Mouse (Mus musculus) forebrain, embryonic 13.5 days (tissue): ENCODE results near the gene Ewsr1. TPM values are rescaled to one million over a fixed set of nuclear protein-coding genes. Genes with fewer than 3 reads are reported as not detected.

Experiments
- ATAC-seq: fragments of 200-750 bp; cut with Nextera tagmentation; 2 replicates; pipeline ENCODE4 v1.8.0; 2017
- H3K27ac ChIP-seq: fragments of 300-500 bp; sonication (generic); 2 replicates; pipeline ENCODE4 v1.5.1; 2015; ENCODE audit warnings: inconsistent platforms, mild to moderate bottlenecking, moderate library complexity
- H3K27me3 ChIP-seq: fragments of 300-500 bp; sonication (generic); 2 replicates; pipeline ENCODE4 v1.6.1; 2015; ENCODE audit warnings: mild to moderate bottlenecking, inconsistent platforms
- H3K36me3 ChIP-seq: fragments of 300-500 bp; sonication (generic); 2 replicates; pipeline ENCODE4 v1.6.1; 2015; ENCODE audit warnings: mild to moderate bottlenecking, inconsistent platforms; ENCODE audit not compliant: poor library complexity, severe bottlenecking
- H3K4me1 ChIP-seq: fragments of 300-500 bp; sonication (generic); 2 replicates; pipeline ENCODE4 v1.6.1; 2015; ENCODE audit warnings: inconsistent platforms
- H3K4me2 ChIP-seq: fragments of 300-500 bp; sonication (generic); 2 replicates; pipeline ENCODE4 v1.6.1; 2015; ENCODE audit warnings: inconsistent platforms, mild to moderate bottlenecking, moderate library complexity
- H3K4me3 ChIP-seq: fragments of 300-500 bp; sonication (generic); 2 replicates; pipeline ENCODE4 v1.5.1; 2015; ENCODE audit warnings: mild to moderate bottlenecking, inconsistent platforms
- H3K9ac ChIP-seq: fragments of 300-500 bp; sonication (generic); 2 replicates; pipeline ENCODE4 v1.6.1; 2015; ENCODE audit warnings: mild to moderate bottlenecking, inconsistent platforms
- H3K9me3 ChIP-seq: fragments of 300-500 bp; sonication (generic); replicated peaks from 2 replicates; pipeline ENCODE4 v1.6.1; 2016; ENCODE audit warnings: inconsistent platforms
- WGBS: fragments of 180-500 bp; shearing (Covaris S2); methylation state at CpG from one replicate; pipeline ENCODE4 v1.1.7; 2015; 5-methylcytosine and 5-hydroxymethylcytosine counted together
- polyA plus RNA-seq: library from polyadenylated mRNA; unstranded; fragments of >200 nt; fragmentation: Nextera tagmentation; extraction: Ambion mirVana; gene quantifications from 2 replicates; pipeline ENCODE4 v1.2.1, GENCODE M21; 2015

Gene Ewsr1
- 808 and 853 TPM in 2 replicates for polyA plus RNA-seq

DNA sequence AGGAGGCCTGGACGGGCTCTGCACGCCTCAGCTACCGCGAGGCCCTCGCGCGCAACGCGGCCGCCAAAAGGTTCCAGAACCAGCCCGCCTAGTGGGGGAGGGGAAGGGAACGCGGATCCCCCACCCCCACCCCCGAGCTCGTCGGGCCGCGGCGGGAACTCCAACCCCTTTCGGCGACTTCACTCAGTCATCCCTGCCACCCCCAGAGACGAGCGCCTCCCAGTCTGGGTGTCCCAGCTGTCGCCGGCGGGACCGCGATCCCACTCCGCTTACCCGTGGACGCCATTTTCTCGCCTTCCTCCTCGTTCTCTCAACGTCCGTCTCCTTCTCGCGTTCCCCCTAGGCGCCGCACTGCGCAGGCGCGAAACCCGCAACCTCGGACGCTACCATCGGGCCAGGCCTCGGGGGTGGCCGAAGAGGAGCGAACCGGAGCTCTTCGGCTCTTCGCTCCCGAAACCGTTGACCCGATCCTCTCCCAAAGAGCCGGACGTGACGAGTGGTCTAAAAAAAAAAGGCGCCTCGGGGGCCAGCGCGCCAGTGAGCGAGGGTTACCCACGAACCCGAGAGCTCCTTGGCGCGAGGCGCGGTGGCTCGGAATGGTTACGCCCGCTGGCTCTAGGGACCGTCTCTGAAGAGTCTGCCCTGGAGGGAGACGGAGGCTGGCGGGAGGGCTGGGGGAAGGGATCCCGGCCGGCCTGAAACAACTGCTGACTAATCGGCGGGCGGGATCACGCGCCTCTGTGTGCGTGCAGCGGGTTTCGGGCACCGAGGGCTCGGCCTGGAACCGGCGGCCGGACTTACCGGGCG lies at the start of gene Ewsr1, which contains the start of gene Rhbdd3:
Gene Ewsr1 (minus strand): TSS at position 531 of the 807 bp plus-strand sequence.
Gene Rhbdd3 (plus strand): TSS at position 191 of the 807 bp plus-strand sequence.
- under 1% methylated on average over 91 of the region's 92 CpGs for WGBS
- Histone ChIP-seq H3K36me3 (peaks cover 2% of the 10 kb centered on the region; the same call in 1 of the 2 replicates), H3K4me2 (peak within 1 kb of the TSS; percentile 85), H3K9ac (peak within 1 kb of the TSS; percentile 99), H3K9me3 (no peaks in the 10 kb centered on the region), H3K4me1 (peaks cover 36% of the 10 kb centered on the region), H3K4me3 (peak within 1 kb of the TSS; percentile 99), H3K27ac (peak within 1 kb of the TSS; percentile 96), H3K27me3 (no peaks in the 10 kb centered on the region)
- peak; percentile 93 for ATAC-seq

DNA sequence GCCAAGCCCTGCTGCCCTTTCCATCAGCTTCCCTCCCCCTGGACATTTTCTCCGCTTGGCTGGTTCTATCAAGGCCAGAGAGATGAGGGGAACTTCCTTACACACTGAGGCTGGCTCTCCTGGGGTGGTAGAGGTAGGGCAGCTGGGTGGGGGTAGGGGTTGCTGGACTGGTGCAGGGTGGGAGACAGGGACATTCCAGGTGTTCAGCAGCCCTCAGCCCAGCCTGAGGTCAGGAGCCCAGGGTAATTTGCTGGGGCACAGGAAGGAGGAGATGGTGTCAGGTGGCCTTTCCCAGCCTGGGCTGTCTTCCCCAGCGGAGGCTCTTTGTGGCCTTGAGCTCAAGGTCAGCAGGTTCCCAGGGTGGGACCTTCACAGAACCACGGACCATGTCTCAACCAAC lies 46.5 kb upstream of the Ewsr1 start:
- no peak for ATAC-seq
- Histone ChIP-seq H3K9ac (no peak overlapping the region), H3K4me1 (peaks cover 29% of the 10 kb centered on the region), H3K4me2 (no peak overlapping the region), H3K9me3 (no peaks in the 10 kb centered on the region), H3K27ac (no peak overlapping the region), H3K27me3 (0 out of 2 replicates have a peak, but pooled peaks cover 3% of the 10 kb centered on the region), H3K4me3 (no peak overlapping the region), H3K36me3 (no peaks in the 10 kb centered on the region)
- 90% methylated on average over 3 of the region's 3 CpGs for WGBS

DNA sequence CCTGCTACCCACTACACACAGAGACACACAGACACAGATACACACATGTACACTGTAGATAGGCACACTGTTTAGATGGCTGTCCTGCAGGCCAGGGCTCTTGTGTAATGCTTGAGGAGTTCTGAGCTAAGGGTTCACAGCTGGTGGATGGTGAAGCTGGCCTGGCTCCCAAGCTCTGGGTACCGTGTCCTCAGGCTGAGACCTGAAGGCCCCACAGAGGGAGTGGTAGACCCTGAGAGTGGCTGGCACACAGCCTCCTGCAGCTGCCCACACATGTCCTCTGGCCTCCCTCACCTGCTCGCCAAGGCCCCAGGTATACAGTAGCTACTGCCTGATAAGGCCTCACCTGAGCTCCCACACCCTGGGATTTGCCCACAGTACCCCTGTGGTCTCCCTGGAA lies 42.9 kb upstream of the Ewsr1 start:
- Histone ChIP-seq H3K4me3 (no peak overlapping the region), H3K27ac (no peak overlapping the region; the same call in 1 of the 2 replicates), H3K9me3 (no peaks in the 10 kb centered on the region), H3K27me3 (no peaks in the 10 kb centered on the region), H3K36me3 (no peaks in the 10 kb centered on the region), H3K4me1 (peaks cover 8% of the 10 kb centered on the region), H3K4me2 (no peak overlapping the region), H3K9ac (no peak overlapping the region)
- WGBS: 92% methylated on average over 2 of the region's 2 CpGs
- ATAC-seq: no peak

DNA sequence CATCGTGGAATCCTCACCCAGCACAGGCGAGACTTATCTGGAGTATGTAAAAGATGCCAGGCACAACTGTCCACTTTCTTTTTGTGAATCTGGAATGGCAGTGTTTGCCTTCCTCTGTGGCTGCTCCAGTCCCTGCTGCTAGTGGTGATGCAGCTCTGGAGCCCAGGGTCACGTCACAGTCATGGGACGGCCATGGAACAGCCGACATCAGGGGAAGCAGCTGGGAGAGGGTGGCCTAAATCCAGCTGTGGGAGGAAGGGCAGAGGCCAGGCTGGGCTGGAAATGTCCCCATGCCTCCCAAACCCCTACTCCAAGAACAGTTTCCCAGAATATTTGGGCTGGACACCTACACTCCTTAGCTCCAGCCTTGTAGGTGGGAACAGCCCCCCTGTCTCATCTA lies 42.2 kb upstream of the Ewsr1 start:
- Histone ChIP-seq H3K27me3 (no peaks in the 10 kb centered on the region), H3K4me3 (no peak overlapping the region), H3K9me3 (no peaks in the 10 kb centered on the region), H3K36me3 (no peaks in the 10 kb centered on the region), H3K4me1 (peaks cover 8% of the 10 kb centered on the region), H3K9ac (no peak overlapping the region), H3K27ac (no peak overlapping the region), H3K4me2 (no peak overlapping the region)
- 94% methylated on average over 5 of the region's 5 CpGs for WGBS
- ATAC-seq: no peak

DNA sequence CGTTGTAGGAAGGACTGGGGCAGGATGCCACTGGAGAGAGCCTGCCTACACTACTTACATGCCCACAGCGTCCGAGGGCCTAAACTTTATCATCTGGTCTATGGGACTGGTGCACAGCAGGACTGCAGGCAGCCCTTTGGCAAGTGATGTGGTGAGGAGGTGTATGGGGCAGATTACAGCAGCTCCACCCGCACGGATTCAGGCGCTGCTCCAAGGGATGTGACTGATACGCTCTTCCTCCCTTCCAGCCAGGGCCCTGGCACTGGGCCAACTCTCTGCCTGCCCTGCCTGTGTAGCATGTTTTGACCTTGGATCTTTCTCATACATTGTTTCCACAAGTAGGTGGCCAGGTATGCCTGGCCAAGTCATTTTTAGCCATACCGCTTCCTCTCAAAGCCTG lies 41.6 kb upstream of the Ewsr1 start:
- H3K36me3 ChIP-seq: no peaks in the 10 kb centered on the region
- ATAC-seq: no peak
- WGBS: 54% methylated on average over 8 of the region's 8 CpGs

DNA sequence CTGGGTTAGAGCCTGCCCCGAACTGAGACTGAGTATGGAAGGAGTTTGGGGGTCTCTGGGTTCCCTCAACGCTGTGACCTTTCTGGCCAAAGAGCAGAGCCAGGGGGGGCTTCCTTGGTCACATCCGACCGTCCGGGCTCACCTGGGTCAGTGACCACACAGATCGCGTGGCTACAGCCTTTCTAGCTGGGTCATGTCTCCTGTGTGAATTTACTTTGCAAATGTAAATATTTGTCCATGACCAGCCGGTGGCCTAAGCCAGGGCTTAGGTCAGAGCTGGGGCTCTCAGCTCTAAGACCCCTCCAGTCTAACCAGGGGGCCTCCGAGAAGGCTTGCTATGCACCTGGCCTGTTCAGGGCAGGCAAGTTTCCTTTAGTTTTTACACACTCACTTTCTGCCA lies 40.3 kb upstream of the Ewsr1 start:
- no peak for ATAC-seq
- Histone ChIP-seq H3K27me3 (no peaks in the 10 kb centered on the region), H3K27ac (no peak overlapping the region), H3K9ac (no peak overlapping the region), H3K9me3 (no peaks in the 10 kb centered on the region), H3K4me1 (peaks cover 8% of the 10 kb centered on the region), H3K36me3 (no peaks in the 10 kb centered on the region), H3K4me3 (no peak overlapping the region), H3K4me2 (no peak overlapping the region)
- 90% methylated on average over 9 of the region's 9 CpGs for WGBS

More for the DNA sequence above, 41.6 kb upstream of the Ewsr1 start:
- Histone ChIP-seq H3K9me3 (no peaks in the 10 kb centered on the region), H3K27me3 (no peaks in the 10 kb centered on the region), H3K4me1 (peaks cover 8% of the 10 kb centered on the region), H3K9ac (no peak overlapping the region), H3K4me3 (no peak overlapping the region), H3K4me2 (no peak overlapping the region), H3K27ac (no peak overlapping the region)

DNA sequence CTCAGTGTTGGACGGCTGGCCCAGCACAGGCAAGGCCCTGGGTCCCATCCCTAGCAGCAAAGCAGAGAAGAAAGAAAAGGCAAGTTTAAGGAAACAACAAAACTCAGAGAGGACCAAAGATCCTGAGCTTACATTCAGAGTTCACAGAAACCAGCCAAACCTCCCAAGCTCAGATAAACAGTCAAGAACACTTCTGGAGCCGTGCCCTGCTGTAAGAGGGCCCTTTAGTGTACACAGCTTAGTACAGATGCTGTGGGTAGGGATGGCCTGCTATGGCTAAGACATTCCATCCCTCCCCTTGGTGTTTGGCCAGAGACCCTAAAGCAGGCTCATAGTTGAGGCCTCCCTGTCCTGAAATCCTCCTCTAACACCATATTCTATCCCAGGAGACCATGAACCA lies 39.6 kb upstream of the Ewsr1 start:
- H3K4me3 ChIP-seq: no peak overlapping the region

DNA sequence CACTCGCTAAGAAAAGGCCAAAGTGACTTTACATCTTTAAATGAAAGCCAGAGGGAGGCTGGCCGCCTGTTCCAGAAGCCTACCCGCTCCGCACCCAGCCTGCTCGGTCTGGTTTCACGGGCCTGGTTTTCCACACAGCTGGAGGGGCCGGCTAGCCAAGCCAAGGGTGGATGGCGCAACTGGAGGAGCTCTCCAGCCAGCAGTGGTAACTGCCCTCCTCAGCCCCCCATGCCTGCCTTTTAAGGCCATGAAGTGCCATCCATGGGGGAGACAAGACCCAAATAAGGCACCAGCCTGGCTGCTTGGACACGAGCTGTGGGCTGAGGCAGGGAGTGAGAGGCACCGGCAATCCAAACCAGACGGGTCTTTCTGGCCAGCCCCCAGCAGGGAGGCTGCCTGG lies 36.8 kb upstream of the Ewsr1 start:
- Histone ChIP-seq H3K9ac (no peak overlapping the region), H3K4me3 (no peak overlapping the region), H3K27ac (no peak overlapping the region), H3K27me3 (no peaks in the 10 kb centered on the region), H3K36me3 (no peaks in the 10 kb centered on the region), H3K4me2 (no peak overlapping the region), H3K4me1 (peaks cover 8% of the 10 kb centered on the region), H3K9me3 (no peaks in the 10 kb centered on the region)
- WGBS: 88% methylated on average over 11 of the region's 11 CpGs
- ATAC-seq: no peak

More for the DNA sequence above, 39.6 kb upstream of the Ewsr1 start:
- H3K9me3 ChIP-seq: no peaks in the 10 kb centered on the region
- peaks cover 8% of the 10 kb centered on the region for H3K4me1 ChIP-seq
- H3K4me2 ChIP-seq: no peak overlapping the region
- H3K9ac ChIP-seq: no peak overlapping the region
- H3K36me3 ChIP-seq: no peaks in the 10 kb centered on the region
- no peak overlapping the region for H3K27ac ChIP-seq
- no peaks in the 10 kb centered on the region for H3K27me3 ChIP-seq
- WGBS: 90% methylated on average over 2 of the region's 2 CpGs
- ATAC-seq: no peak

DNA sequence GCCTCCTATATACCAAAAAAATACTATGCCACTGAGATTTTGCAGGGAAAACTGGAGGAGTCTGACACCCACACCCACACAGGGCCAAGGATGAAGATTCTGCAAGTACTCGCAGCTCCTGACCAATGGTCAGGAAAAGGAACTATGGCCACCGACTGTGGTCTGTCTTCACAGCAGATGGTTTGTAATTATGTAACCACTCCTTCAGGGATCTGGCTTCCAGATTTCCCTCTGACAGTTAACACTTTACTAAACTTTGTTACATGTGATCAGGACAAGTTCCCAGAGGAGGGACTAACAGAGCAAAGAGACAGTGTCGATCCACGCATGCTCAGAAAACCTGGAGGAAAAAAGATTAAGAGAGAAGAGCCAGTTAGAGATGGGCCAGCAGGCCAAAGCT lies 33.7 kb upstream of the Ewsr1 start:
- Histone ChIP-seq H3K4me1 (peaks cover 23% of the 10 kb centered on the region), H3K4me3 (no peak overlapping the region), H3K9ac (no peak overlapping the region), H3K27me3 (no peaks in the 10 kb centered on the region), H3K36me3 (no peaks in the 10 kb centered on the region), H3K9me3 (no peaks in the 10 kb centered on the region), H3K27ac (no peak overlapping the region), H3K4me2 (no peak overlapping the region)
- WGBS: 90% methylated on average over 4 of the region's 4 CpGs
- ATAC-seq: no peak

DNA sequence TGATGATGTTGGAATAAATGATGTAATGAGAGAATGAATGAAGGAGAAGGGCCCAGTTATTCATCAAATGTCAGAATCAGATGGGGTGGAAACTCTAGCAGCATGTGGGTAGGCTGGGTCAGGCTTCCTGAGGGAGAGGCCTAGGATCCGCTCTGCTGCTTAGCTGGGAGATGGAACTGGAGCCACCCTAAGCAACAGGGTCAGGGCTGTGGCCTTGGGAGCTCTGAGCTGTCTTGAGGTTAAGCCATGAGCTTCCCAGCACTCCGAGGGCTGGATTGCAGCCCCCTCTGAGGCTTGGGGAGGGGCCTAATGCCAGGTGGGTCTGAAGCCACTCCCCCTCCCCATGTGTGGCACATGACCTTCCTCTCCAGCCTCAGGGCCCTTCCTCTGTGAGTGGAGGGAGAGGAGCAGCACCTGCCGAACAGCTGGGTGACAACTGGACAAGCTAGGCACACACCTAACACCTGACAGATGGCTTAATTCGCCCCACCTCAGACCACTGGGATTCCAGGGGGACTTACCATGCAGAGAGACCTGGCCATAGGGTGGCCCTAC lies 31.1 kb upstream of the Ewsr1 start:
- WGBS: 60% methylated on average over 4 of the region's 4 CpGs
- H3K9me3 ChIP-seq: no peaks in the 10 kb centered on the region
- no peaks in the 10 kb centered on the region for H3K36me3 ChIP-seq
- no peak for ATAC-seq
- H3K9ac ChIP-seq: peak overlapping the region; percentile 16; the same call in 1 of the 2 replicates
- H3K4me2 ChIP-seq: no peak overlapping the region
- H3K27me3 ChIP-seq: no peaks in the 10 kb centered on the region
- H3K4me3 ChIP-seq: no peak overlapping the region
- H3K27ac ChIP-seq: no peak overlapping the region
- peaks cover 23% of the 10 kb centered on the region for H3K4me1 ChIP-seq

DNA sequence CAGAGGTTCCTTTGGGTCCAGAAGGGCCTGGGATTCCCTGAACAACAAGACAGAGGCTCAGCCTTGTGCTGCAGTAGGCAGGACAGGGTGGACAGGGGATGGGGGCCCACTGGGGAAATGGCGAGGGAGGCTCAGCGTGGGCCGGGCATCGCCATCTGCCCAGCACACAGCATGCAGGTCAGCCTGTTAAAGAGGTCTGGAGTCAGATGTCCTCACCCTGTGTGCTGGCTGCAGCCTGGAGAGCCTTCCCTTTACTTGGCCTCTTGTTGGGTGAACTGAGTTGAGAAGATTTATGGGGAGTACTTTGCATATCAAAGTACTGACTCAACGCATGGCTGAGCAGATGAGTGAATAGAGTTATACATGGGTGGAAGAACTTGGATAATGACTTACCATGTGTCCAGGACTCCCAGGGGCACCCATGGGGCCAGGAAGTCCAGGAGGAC lies 30.0 kb upstream of the Ewsr1 start:
- Histone ChIP-seq H3K4me3 (no peak overlapping the region), H3K9me3 (no peaks in the 10 kb centered on the region), H3K27ac (peak overlapping the region; percentile 60), H3K9ac (no peak overlapping the region), H3K4me1 (peaks cover 23% of the 10 kb centered on the region), H3K36me3 (no peaks in the 10 kb centered on the region), H3K27me3 (no peaks in the 10 kb centered on the region), H3K4me2 (peak overlapping the region; percentile 27)
- WGBS: 13% methylated on average over 5 of the region's 5 CpGs
- peak; percentile 70 for ATAC-seq

DNA sequence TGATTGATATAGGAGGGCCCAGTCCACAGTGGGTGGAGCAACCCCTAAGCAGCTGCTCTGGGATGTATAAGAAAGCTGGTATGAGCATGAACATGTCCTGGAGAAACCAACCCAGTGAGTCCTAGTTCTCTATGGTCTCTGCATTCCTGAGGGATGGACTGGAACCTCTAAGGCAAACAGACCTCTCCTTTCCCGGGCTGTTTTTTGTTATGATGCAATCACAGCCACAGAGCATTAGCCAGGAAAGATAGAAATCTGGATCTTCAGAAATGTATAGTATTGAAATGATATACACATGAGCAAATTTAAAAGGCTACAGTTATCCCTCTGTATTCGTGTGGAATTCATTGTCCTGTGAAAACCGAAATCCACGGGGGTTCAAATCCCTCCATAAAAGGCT lies 26.6 kb upstream of the Ewsr1 start:
- peaks cover 23% of the 10 kb centered on the region for H3K4me1 ChIP-seq
- 50% methylated on average over 4 of the region's 4 CpGs for WGBS
- no peaks in the 10 kb centered on the region for H3K36me3 ChIP-seq
- H3K27ac ChIP-seq: no peak overlapping the region
- H3K27me3 ChIP-seq: no peaks in the 10 kb centered on the region
- ATAC-seq: no peak
- no peak overlapping the region for H3K9ac ChIP-seq
- no peaks in the 10 kb centered on the region for H3K9me3 ChIP-seq
- no peak overlapping the region for H3K4me3 ChIP-seq
- no peak overlapping the region for H3K4me2 ChIP-seq
